Mouse (Mus musculus): ENCODE data around the gene Ildr1.

Gene Ildr1

GRCm38 (mm10) chr16:36693818-36694413 is at the start of gene Ildr1:
Gene Ildr1, plus strand, starts transcription at chr16:36693978.
- peak; percentile 68 to 70 for DNase-seq (ENCODE audit: low spot score in 2 of 2)

- DNase-seq (ENCODE audit: low spot score in 2 of 2), result no peak
Observed at GRCm38 (mm10) chr16:36645124-36645523, 48.7 kb upstream of the Ildr1 start.

- DNase-seq (ENCODE audit: low spot score in 2 of 2), result no peak
Observed at GRCm38 (mm10) chr16:36649304-36649703, 44.5 kb upstream of the Ildr1 start.

GRCm38 (mm10) chr16:36650511-36650910 is 43.3 kb upstream of the Ildr1 start:
- no peak for DNase-seq (ENCODE audit: low spot score in 2 of 2)

- no peak for DNase-seq (ENCODE audit: low spot score in 2 of 2)
Observed at GRCm38 (mm10) chr16:36651174-36651766, 42.5 kb upstream of the Ildr1 start.

GRCm38 (mm10) chr16:36655199-36655598 is 38.6 kb upstream of the Ildr1 start:
- no peak for DNase-seq (ENCODE audit: low spot score in 2 of 2)

GRCm38 (mm10) chr16:36655910-36656309 is 37.9 kb upstream of the Ildr1 start:
- DNase-seq (ENCODE audit: low spot score in 2 of 2), result no peak

- no peak for DNase-seq (ENCODE audit: low spot score in 2 of 2)
Observed at GRCm38 (mm10) chr16:36661330-36661729, 32.4 kb upstream of the Ildr1 start.

GRCm38 (mm10) chr16:36663484-36663883 is 30.3 kb upstream of the Ildr1 start:
- no peak for DNase-seq (ENCODE audit: low spot score in 2 of 2)

- DNase-seq (ENCODE audit: low spot score in 2 of 2), result peak; percentile 66 to 72
Observed at GRCm38 (mm10) chr16:36665782-36666181, 28.0 kb upstream of the Ildr1 start, which contains the start of gene Cd86. Gene Cd86, minus strand, starts transcription at chr16:36666081.

GRCm38 (mm10) chr16:36666448-36667017 is 27.2 kb upstream of the Ildr1 start:
- no peak for DNase-seq (ENCODE audit: low spot score in 2 of 2)

- no peak for DNase-seq (ENCODE audit: low spot score in 2 of 2)
Observed at GRCm38 (mm10) chr16:36670590-36670989, 23.2 kb upstream of the Ildr1 start.

GRCm38 (mm10) chr16:36673196-36673595 is 20.6 kb upstream of the Ildr1 start:
- no peak for DNase-seq (ENCODE audit: low spot score in 2 of 2)

- peak; percentile 58 to 61 for DNase-seq (ENCODE audit: low spot score in 2 of 2)
Observed at GRCm38 (mm10) chr16:36674457-36675204, 19.1 kb upstream of the Ildr1 start.

- peak; percentile 26 for DNase-seq (ENCODE audit: low spot score in 2 of 2)
Observed at GRCm38 (mm10) chr16:36675304-36675703, 18.5 kb upstream of the Ildr1 start.

GRCm38 (mm10) chr16:36675902-36676301 is 17.9 kb upstream of the Ildr1 start:
- DNase-seq (ENCODE audit: low spot score in 2 of 2), result no peak

GRCm38 (mm10) chr16:36681829-36682228 is 11.9 kb upstream of the Ildr1 start:
- no peak for DNase-seq (ENCODE audit: low spot score in 2 of 2)

GRCm38 (mm10) chr16:36684325-36684918 is 9.4 kb upstream of the Ildr1 start:
- peak; percentile 27 to 36 for DNase-seq (ENCODE audit: low spot score in 2 of 2)

- no peak for DNase-seq (ENCODE audit: low spot score in 2 of 2)
Observed at GRCm38 (mm10) chr16:36688076-36688475, 5.7 kb upstream of the Ildr1 start.

GRCm38 (mm10) chr16:36691484-36691883 is 2.3 kb upstream of the Ildr1 start:
- no peak for DNase-seq (ENCODE audit: low spot score in 2 of 2)

- no peak for DNase-seq (ENCODE audit: low spot score in 2 of 2)
Observed at GRCm38 (mm10) chr16:36694798-36695290, 1.1 kb downstream of the Ildr1 start.

- DNase-seq (ENCODE audit: low spot score in 2 of 2), result no peak
Observed at GRCm38 (mm10) chr16:36697331-36697730, 3.6 kb downstream of the Ildr1 start.

All from spleen, postnatal 36 days (tissue).